Mouse (Mus musculus) forebrain, embryonic 16.5 days (tissue): ENCODE measurements around the gene Usp32. TPM values are rescaled to one million over a fixed set of nuclear protein-coding genes. Genes with fewer than 3 reads are reported as not detected.
A peak's percentile ranks its signal among the peaks of the same experiment; 100 is the strongest.
"Not testable (repeated sequence)": the region's sequence is repeated elsewhere in the genome, so short reads cannot be mapped to it uniquely, and the experiment has no call there.

ENCODE experiments used
- ATAC-seq: fragments of 200-750 bp; cut with Nextera tagmentation; 2 replicates; pipeline ENCODE4 v1.8.0; 2017; ENCODE audit warnings: mild to moderate bottlenecking, moderate library complexity
- H3K27ac ChIP-seq: fragments of 300-500 bp; sonication (generic); 2 replicates; pipeline ENCODE4 v1.5.1; 2014; ENCODE audit warnings: low read length, control low read depth
- H3K27me3 ChIP-seq: fragments of 300-500 bp; sonication (generic); replicated peaks from 2 replicates; pipeline ENCODE4 v1.6.1; 2014; ENCODE audit warnings: low read length; ENCODE audit not compliant: control insufficient read depth, insufficient read depth
- H3K36me3 ChIP-seq: fragments of 300-500 bp; sonication (generic); 2 replicates; pipeline ENCODE4 v1.6.1; 2014; ENCODE audit not compliant: control insufficient read depth, insufficient read depth
- H3K4me1 ChIP-seq: fragments of 300-500 bp; sonication (generic); replicated peaks from 2 replicates; pipeline ENCODE4 v1.6.1; 2014; ENCODE audit warnings: low read length; ENCODE audit not compliant: control insufficient read depth, insufficient read depth
- H3K4me2 ChIP-seq: fragments of 300-500 bp; sonication (generic); 2 replicates; pipeline ENCODE4 v1.6.1; 2014; ENCODE audit warnings: mild to moderate bottlenecking, low read length, control low read depth
- H3K4me3 ChIP-seq: fragments of 300-500 bp; sonication (generic); replicated peaks from 2 replicates; pipeline ENCODE4 v1.5.1; 2014; ENCODE audit warnings: mild to moderate bottlenecking, low read length, control low read depth
- H3K9ac ChIP-seq: fragments of 300-500 bp; sonication (generic); replicated peaks from 2 replicates; pipeline ENCODE4 v1.6.1; 2014; ENCODE audit warnings: low read depth, low read length, control low read depth
- H3K9me3 ChIP-seq: fragments of 300-500 bp; sonication (generic); 2 replicates; pipeline ENCODE4 v1.6.1; 2016; ENCODE audit warnings: low read length; ENCODE audit not compliant: control insufficient read depth
- WGBS: fragments of 180-500 bp; shearing (Covaris S2); extraction: QIAGEN DNeasy Blood & Tissue Kit; methylation state at CpG from one replicate; pipeline ENCODE4 v1.1.7; 2014; 5-methylcytosine and 5-hydroxymethylcytosine counted together
- polyA plus RNA-seq: library from polyadenylated mRNA; unstranded; fragments of >200 nt; fragmentation: Nextera tagmentation; extraction: Ambion mirVana; gene quantifications from 2 replicates; pipeline ENCODE4 v1.2.1, GENCODE M21; 2015

Gene Usp32
- polyA plus RNA-seq, 1 experiment from 2014 or later, result 10.9 TPM

DNA sequence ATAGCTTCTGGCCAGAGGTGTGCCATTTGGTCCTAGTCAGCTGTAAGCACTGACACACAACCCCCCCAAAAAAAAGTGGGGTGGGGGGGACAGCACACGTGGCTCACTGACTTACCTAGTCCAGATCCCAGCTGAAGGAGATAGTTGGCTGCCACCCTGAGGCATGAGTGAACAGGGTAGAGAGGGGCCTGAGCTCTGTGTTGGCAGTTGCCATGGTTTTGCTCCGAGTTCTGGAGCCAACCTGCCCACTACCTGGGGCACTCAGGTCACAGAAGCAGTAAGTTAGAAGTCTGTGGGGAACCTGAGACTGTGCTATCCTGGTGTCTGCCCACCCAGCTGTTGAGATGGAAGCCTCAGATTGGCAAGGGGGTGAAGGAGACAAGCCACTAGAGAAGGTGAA is 30.9 kb upstream of the Usp32 start:
- H3K4me2 ChIP-seq, result no peak overlapping the region
- no peak overlapping the region for H3K9ac ChIP-seq
- WGBS, result 40% methylated on average over 2 of the region's 2 CpGs
- no peak for ATAC-seq
- no peak overlapping the region for H3K27ac ChIP-seq
- H3K4me1 ChIP-seq, result peaks cover 10% of the 10 kb centered on the region
- H3K36me3 ChIP-seq, result no peaks in the 10 kb centered on the region
- H3K27me3 ChIP-seq, result no peaks in the 10 kb centered on the region
- H3K9me3 ChIP-seq, result no peaks in the 10 kb centered on the region
- no peak overlapping the region for H3K4me3 ChIP-seq

DNA sequence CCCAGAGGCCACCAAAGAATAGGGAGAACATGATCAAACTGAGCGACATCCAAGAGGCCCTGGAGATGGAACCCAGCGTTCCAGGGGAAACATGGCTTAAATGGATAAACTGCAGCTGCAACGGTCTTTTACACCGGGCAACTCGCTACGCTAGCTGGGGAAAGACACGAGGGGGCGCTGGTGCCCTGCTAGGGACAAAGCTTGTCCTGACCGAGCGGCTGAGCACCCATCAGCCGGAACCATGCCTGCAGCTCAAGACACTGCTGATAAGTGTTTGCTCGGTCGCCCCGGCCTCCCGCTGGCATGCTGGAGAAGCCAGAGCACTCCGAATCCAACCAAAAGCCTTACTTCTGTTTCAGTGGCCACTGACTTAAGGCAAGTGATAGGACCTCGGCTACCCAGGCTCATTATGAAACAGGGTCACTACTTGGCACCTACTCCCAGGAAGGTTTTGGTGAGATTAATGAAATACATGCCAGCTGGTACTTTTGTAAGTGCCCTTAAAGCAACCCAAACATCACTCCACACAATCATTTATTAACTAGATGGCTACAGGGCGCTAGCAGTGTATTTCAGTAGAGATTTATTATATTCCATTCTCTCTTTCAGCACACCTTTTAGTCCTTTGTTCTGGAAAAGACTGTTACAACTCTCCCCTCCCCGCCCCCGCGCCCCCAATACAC is 30.2 kb upstream of the Usp32 start, which contains the start of gene 1700125H20Rik:
Gene 1700125H20Rik (plus strand): TSS at position 347 of the 683 bp plus-strand sequence.
- H3K4me3 ChIP-seq, result peak within 1 kb of the TSS; percentile 38
- 11% methylated on average over 21 of the region's 21 CpGs for WGBS
- H3K27me3 ChIP-seq, result no peaks in the 10 kb centered on the region
- peaks cover 10% of the 10 kb centered on the region for H3K4me1 ChIP-seq
- H3K36me3 ChIP-seq, result no peaks in the 10 kb centered on the region
- H3K27ac ChIP-seq, result no peak within 1 kb of the TSS
- H3K4me2 ChIP-seq, result peak within 1 kb of the TSS; percentile 71
- H3K9ac ChIP-seq, result peak within 1 kb of the TSS; percentile 62
- H3K9me3 ChIP-seq, result no peaks in the 10 kb centered on the region
- peak; percentile 90 for ATAC-seq

DNA sequence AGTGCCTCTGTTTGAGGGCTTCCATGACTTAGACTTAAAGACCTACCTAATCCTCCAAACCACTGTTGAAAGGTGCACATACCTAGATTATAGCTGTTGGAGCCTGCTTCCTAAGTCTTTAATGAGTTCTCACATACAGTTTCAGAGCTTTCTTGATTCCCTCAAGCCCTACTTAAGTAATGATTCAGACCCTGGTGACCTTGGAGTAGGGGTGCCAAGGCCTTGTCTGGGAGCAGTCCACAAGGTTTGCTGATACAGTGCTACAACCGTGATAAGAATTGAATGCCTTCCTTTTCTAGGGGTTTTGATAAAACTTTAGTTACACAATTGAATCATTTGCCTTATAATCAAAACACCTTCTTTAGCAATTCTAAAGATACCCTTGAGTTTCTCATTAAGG is 27.5 kb upstream of the Usp32 start:
- no peak overlapping the region for H3K27ac ChIP-seq
- H3K4me2 ChIP-seq, result no peak overlapping the region
- H3K27me3 ChIP-seq, result no peaks in the 10 kb centered on the region
- 73% methylated on average over 1 of the region's 1 CpGs for whole genome bisulfite sequencing
- no peak for ATAC-seq
- H3K4me1 ChIP-seq, result peaks cover 10% of the 10 kb centered on the region
- no peak overlapping the region for H3K4me3 ChIP-seq
- H3K36me3 ChIP-seq, result no peaks in the 10 kb centered on the region
- H3K9ac ChIP-seq, result no peak overlapping the region
- H3K9me3 ChIP-seq, result no peaks in the 10 kb centered on the region

- Histone ChIP-seq H3K9ac (no peak overlapping the region), H3K9me3 (no peaks in the 10 kb centered on the region), H3K27ac (no peak overlapping the region), H3K36me3 (no peaks in the 10 kb centered on the region), H3K27me3 (no peaks in the 10 kb centered on the region), H3K4me1 (no peaks in the 10 kb centered on the region), H3K4me2 (no peak overlapping the region), H3K4me3 (no peak overlapping the region)
- no peak for ATAC-seq
Measured at GRCm38 (mm10) chr11:85164371-85164770, 24.4 kb upstream of the Usp32 start.

DNA sequence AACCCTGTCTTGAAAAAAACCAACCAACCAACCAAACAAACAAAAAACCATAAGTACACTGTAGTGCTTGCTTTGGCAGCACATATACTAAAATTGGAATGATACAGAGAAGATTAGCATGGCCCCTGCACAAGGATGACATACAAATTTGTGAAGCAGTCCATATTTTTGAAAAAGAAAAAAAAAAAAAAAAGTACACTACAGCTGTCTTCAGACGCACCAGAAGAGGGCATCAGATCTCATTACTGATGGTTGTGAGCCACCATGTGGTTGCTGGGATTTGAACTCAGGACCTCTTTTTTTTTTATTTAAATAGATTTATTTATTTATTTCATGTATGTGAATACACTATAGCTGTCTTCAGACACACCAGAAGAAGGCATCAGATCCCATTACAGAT is 23.1 kb upstream of the Usp32 start:
- H3K4me2 ChIP-seq, H3K4me1 ChIP-seq, ATAC-seq, H3K9ac ChIP-seq, H3K4me3 ChIP-seq, H3K36me3 ChIP-seq, H3K27me3 ChIP-seq, H3K9me3 ChIP-seq, H3K27ac ChIP-seq: not testable (repeated sequence)
- WGBS, result 95% methylated on average over 1 of the region's 1 CpGs

GRCm38 (mm10) chr11:85157301-85157700 is 17.3 kb upstream of the Usp32 start:
- Histone ChIP-seq H3K4me1 (no peaks in the 10 kb centered on the region), H3K4me3 (no peak overlapping the region), H3K9ac (no peak overlapping the region), H3K9me3 (no peaks in the 10 kb centered on the region), H3K36me3 (no peaks in the 10 kb centered on the region), H3K4me2 (no peak overlapping the region), H3K27ac (no peak overlapping the region), H3K27me3 (no peaks in the 10 kb centered on the region)
- 80% methylated on average over 2 of the region's 2 CpGs for WGBS
- no peak for ATAC-seq

DNA sequence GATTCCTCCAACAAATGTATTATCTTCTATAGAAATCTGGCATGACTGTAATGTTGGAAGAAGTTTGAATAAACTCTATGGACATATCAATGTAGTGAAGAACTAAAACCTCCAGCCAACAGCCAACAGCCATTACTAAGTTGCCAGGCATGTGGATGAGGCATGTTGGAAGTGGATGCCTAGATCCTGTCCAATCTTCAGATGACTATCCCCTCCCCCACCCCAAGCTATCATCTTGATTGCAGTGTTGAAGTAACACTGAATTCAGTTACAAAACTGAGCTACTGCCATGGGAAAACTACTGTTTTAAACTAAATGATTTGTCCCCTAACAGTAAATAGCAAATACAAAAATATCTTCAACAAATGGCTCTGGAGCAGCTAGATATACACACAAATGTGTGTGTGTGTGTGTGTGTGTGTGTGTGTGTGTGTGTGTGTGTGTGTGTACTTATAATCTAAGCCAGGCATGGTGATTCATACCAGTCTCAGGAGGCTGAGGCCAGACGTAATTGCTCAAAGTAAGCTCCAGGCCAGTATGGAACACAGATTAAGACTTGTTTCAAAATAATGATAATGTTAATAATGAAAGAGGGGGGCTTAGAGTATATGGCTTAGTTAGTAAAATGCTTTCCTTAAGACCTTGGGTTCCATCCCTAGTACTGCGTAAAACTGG is 12.4 kb upstream of the Usp32 start:
- no peak overlapping the region for H3K9ac ChIP-seq
- WGBS, result 90% methylated on average over 2 of the region's 2 CpGs
- no peak overlapping the region for H3K4me3 ChIP-seq
- no peak for ATAC-seq
- H3K9me3 ChIP-seq, result no peaks in the 10 kb centered on the region
- no peak overlapping the region for H3K4me2 ChIP-seq
- H3K36me3 ChIP-seq, result no peaks in the 10 kb centered on the region
- H3K27me3 ChIP-seq, result no peaks in the 10 kb centered on the region
- H3K4me1 ChIP-seq, result no peaks in the 10 kb centered on the region
- no peak overlapping the region for H3K27ac ChIP-seq

DNA sequence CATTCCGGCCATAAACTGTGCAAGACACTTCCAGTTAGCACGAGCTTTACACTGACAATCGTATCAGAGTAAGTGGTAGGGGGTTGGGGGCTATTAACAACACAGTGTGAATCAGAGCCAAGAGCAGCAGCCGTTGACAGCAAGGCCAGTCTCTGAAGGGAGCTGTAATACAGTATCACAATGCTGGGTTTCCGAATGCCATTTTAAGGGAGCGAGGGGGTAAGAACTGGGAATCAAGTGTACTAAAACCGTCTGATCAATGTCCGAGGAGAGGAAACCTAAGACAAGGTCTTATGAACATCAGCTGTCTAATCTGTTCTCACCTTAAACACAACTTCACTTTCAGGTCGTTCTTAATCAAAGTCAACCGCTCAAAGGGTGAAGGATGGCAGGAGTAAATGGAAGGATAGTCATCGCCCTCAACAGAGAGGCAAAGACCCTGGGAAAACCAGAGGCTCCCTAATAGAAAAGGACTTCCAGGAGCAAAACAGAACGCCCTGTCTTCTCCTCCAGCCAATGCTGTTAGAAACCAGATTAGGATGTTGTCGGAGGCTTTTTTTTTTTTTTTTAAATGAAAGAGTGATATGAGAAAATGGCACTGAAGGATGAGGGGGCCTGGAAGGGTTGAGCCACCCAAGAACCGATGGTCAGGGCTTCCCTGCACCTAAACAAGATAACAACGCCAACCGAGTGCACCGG is 1.0 kb downstream of the Usp32 start:
- WGBS, result under 1% methylated on average over 17 of the region's 17 CpGs
- no peak for ATAC-seq
- no peaks in the 10 kb centered on the region for H3K27me3 ChIP-seq
- H3K27ac ChIP-seq, result peak overlapping the region; percentile 87
- peaks cover 4% of the 10 kb centered on the region; the same call in 1 of the 2 replicates for H3K4me1 ChIP-seq
- H3K4me3 ChIP-seq, result peak overlapping the region; percentile 92
- H3K4me2 ChIP-seq, result peak overlapping the region; percentile 49
- H3K36me3 ChIP-seq, result no peaks in the 10 kb centered on the region
- H3K9me3 ChIP-seq, result no peaks in the 10 kb centered on the region
- H3K9ac ChIP-seq, result peak overlapping the region; percentile 92

DNA sequence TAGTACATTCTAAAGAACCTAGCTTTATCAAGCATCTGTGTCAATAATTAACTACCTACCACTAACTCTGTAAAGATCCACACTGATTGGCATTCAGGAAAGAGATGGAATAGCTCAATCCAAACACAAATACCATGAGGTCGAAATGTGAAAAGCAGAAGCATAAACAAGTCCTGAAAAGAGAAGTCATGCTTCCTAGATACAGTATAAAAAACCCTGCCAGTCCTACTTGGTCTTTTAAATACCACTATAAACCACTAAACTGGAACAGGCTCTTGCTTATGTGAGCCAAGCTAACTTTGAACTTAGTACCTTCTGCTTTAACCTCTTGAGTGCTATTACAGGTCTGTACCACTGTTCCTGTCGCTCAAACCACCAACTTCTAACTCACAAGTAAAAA is 8.4 kb downstream of the Usp32 start:
- H3K9me3 ChIP-seq, result no peaks in the 10 kb centered on the region
- H3K36me3 ChIP-seq, result no peaks in the 10 kb centered on the region
- no peak overlapping the region for H3K9ac ChIP-seq
- H3K27me3 ChIP-seq, result no peaks in the 10 kb centered on the region
- no peak overlapping the region for H3K4me2 ChIP-seq
- 76% methylated on average over 2 of the region's 2 CpGs for WGBS
- no peak for ATAC-seq
- no peak overlapping the region for H3K27ac ChIP-seq
- H3K4me3 ChIP-seq, result no peak overlapping the region
- no peaks in the 10 kb centered on the region for H3K4me1 ChIP-seq
